Mouse (Mus musculus) cerebellum, postnatal 10 days (tissue): ENCODE results near the gene Tas1r1.
A peak's percentile ranks its signal among the peaks of the same experiment; 100 is the strongest.
"Not testable (repeated sequence)": the region's sequence is repeated elsewhere in the genome, so short reads cannot be mapped to it uniquely, and the experiment has no call there.

Experiments
- DNase-seq, 2 experiments: peaks; one replicate each; pipeline ENCODE4 v3.0.0; 2021; ENCODE audit warnings: mixed read lengths in 2 of 2

The Tas1r1 gene

GRCm38 (mm10) chr4:152043171-152043570 lies 4.8 kb upstream of the Tas1r1 start:
- DNase-seq: no peak

GRCm38 (mm10) chr4:152041924-152042641 lies 3.7 kb upstream of the Tas1r1 start:
- no peak for DNase-seq

- no peak for DNase-seq
Measured at GRCm38 (mm10) chr4:152039831-152040310, 1.5 kb upstream of the Tas1r1 start.

- peak; percentile 98 for DNase-seq
Measured at GRCm38 (mm10) chr4:152038985-152039830, 840 bp upstream of the Tas1r1 start, which contains the start of gene Nol9. Gene Nol9 (plus strand): TSS chr4:152039321.

GRCm38 (mm10) chr4:152036464-152036863 lies 1.9 kb downstream of the Tas1r1 start:
- DNase-seq: not testable (repeated sequence)

- no peak for DNase-seq
Measured at GRCm38 (mm10) chr4:152032922-152033321, 5.4 kb downstream of the Tas1r1 start.

GRCm38 (mm10) chr4:152029997-152030396 lies 8.4 kb downstream of the Tas1r1 start:
- peak in 1 of 2 experiments; percentile 12 for DNase-seq

- DNase-seq: peak; percentile 40 to 45
Measured at GRCm38 (mm10) chr4:152029087-152029486, 9.3 kb downstream of the Tas1r1 start.

GRCm38 (mm10) chr4:152028456-152028855 lies 9.9 kb downstream of the Tas1r1 start:
- no peak for DNase-seq

- peak; percentile 96 to 98 for DNase-seq
Measured at GRCm38 (mm10) chr4:152027524-152027923, 10.8 kb downstream of the Tas1r1 start, which contains the start of gene Zbtb48. Gene Zbtb48 (minus strand): TSS chr4:152027671.

GRCm38 (mm10) chr4:152026751-152027508 lies 11.4 kb downstream of the Tas1r1 start:
- DNase-seq: no peak

GRCm38 (mm10) chr4:152024525-152024924 lies 13.8 kb downstream of the Tas1r1 start:
- DNase-seq: no peak

GRCm38 (mm10) chr4:152022506-152022905 lies 15.9 kb downstream of the Tas1r1 start:
- peak; percentile 39 to 60 for DNase-seq

- DNase-seq: no peak
Measured at GRCm38 (mm10) chr4:152021568-152022097, 16.7 kb downstream of the Tas1r1 start.

- DNase-seq: no peak
Measured at GRCm38 (mm10) chr4:152020024-152020423, 18.3 kb downstream of the Tas1r1 start.

- DNase-seq: no peak
Measured at GRCm38 (mm10) chr4:152019073-152019472, 19.3 kb downstream of the Tas1r1 start.

- no peak for DNase-seq
Measured at GRCm38 (mm10) chr4:152013036-152013813, 25.1 kb downstream of the Tas1r1 start.

GRCm38 (mm10) chr4:152012109-152012508 lies 26.3 kb downstream of the Tas1r1 start:
- DNase-seq: no peak

- DNase-seq: no peak
Measured at GRCm38 (mm10) chr4:152011171-152011760, 27.1 kb downstream of the Tas1r1 start.

- DNase-seq: peak; percentile 54 to 66
Measured at GRCm38 (mm10) chr4:152010707-152011134, 27.6 kb downstream of the Tas1r1 start.

- no peak for DNase-seq
Measured at GRCm38 (mm10) chr4:152010091-152010706, 28.2 kb downstream of the Tas1r1 start.
